Mouse (Mus musculus): ENCODE data around the gene Tnfsf14.

The Tnfsf14 gene

GRCm38 (mm10) chr17:57201841-57202724, 8.1 kb upstream of the Tnfsf14 start:
- no peak for DNase-seq

GRCm38 (mm10) chr17:57198252-57198651, 4.3 kb upstream of the Tnfsf14 start:
- no peak for DNase-seq

DNA sequence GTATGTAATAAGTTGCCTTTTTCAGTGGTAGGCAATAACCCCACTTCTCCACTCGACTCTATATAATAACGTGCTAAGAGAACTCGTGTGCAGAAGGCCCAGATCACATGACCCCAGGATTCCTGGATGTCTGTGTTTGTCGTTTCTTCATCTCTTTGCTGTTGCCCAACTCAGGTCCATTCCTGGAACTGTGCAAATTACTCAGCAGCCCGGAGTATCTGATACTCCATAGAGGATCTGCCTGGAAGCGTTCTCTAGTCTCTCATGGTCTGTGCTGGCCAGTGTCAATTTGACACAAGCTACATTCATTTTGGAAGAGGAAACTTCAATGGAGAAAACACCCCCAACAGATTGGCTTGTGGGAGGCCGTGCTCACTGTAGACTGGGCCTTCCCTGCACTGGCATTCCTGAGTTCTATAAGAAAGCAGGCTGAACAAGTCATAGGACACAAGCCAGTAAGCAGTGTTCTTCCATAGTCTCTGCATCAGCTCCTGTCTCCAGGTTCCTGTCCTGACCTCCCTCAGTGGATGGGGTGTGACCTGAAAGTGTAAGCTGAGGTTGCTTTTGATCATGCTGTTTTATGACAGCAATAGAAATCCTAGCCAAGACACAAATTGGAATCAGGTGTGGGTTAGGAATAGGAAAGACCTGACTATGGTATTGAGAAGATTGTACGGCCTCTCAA, 1.5 kb upstream of the Tnfsf14 start:
- no peak for DNase-seq

DNA sequence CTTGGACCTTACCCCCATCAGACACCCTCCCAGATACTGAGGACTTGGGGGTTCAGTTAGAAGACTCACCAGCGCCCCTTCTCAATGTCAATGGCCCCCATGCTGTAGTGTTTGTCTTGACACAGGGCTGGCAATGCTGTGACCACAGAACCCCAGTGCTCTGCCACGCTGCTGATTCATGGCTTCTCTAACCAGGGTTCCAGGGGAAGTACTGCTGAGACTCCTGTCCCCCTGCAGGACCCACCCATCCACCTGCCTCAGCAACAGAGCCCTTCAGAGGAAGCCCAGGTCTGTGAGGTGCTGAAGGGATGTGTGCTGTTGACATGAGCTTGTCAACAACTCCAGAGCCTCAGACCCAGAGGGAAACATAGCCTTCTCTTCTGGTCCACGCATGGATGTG, 794 bp upstream of the Tnfsf14 start:
- no peak for DNase-seq

- DNase-seq = no peak
Observed at GRCm38 (mm10) chr17:57188510-57189192, 5.3 kb downstream of the Tnfsf14 start.

DNA sequence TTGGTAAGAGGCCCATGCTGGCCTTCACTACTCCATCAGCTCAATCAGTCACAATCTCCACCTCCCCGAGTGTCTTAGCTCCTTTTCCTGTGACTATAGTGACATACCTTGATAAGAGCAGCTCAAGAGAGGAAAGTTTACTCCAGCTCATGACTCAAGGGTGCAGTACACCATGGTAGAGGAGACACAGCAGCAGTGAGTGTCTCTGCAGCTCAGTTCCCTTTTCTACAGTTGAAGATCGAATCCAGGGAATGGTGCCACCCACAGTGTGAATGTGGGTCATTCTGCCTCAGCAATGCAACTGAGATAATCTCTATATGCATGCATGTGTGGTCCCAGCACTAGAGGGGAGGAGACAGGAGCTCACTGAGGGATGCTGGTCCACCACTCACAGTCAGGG, 8.3 kb downstream of the Tnfsf14 start:
- DNase-seq = no peak

DNA sequence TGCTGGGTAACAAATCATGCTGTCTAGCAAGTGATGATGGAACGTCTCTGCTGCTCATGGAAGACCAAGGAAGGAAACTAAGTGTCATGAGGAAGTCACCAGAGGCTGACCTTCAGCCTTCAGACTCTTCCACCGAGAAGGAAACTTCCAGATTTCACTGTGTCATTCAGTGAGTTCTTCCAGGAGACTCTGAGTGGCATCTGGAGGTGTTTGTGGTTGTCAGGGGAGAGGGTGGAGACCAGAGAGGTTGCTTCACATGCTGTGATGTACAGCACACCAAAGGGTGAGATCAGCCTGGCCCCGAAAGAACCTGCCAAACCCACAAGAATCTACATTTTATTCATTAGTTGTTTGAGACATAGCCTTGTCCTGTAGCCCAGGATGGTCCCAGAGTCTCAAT, 11.1 kb downstream of the Tnfsf14 start:
- DNase-seq = no peak

DNA sequence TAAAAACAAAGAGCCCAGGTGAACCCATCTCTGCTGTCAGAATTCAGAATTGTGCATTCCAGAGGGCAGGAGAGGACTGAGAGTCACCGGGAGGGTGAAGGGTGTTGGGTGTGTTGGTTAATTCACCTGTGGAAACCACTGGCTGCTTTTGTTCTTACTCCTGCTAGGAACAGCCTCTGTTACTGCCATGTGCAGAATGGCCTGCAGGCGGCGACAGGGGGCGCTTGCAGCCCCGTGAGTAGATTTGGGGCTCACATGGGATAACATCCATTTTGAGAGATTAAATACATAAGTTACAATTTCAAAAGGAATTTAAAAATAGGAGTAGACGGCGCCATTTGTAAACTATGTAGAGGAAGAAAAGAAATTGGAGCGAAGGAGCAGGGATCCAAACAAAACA, 13.6 kb downstream of the Tnfsf14 start:
- DNase-seq = no peak

DNA sequence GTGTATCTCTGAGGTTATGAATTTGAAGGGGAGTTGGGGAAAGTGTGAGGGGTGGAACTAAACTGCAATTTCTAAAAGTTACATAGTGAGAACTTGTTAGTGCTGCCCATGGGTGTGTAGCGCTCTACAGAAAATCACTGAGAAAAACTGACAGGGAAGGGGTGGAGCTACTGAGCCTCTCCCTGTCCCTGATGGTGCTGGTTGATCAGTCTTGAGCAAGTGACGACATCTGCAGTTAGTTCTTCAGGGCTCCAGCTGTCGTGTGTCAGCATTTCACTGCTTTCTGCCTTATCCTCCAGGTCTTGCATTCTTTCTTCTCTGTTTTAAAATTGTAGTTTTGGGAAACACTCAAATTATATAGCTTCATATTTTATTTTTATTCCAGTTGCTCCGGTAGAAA, 20.6 kb downstream of the Tnfsf14 start:
- no peak for DNase-seq

- no peak for DNase-seq
Observed at GRCm38 (mm10) chr17:57172378-57172777, 21.6 kb downstream of the Tnfsf14 start.

DNA sequence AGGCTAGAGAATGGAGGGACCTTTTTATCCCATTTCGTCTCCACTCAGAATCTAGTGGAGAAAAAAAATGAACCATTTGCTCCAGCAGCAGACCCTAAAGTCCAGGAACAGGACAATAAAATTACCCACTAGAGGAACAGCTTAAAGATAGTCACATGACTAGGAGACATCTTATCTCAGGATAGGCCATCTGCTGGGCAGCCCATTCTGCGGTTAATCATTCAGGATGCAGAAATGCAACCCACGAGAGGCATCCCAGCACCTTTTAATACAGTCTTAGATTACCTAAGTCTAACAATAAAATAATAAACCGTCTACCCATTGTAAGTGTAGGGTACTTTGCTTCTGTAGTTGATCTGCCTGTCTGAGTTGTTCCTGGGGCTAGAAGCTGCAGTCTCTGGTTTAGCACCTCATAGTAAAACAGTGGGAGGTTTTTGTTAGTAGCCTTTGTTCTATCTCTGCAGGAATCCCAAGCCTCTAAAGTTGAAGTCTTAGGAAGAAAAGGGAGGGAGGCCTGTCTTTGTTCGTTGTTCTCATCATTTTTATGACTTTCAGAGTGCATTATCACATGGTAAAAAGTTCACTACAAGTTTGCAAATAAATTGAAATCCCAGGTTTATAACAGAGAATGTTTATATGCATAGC, 23.2 kb downstream of the Tnfsf14 start:
- DNase-seq = no peak

- peak; percentile 77 for DNase-seq
Observed at GRCm38 (mm10) chr17:57166800-57167791, 26.9 kb downstream of the Tnfsf14 start.

- DNase-seq = no peak
Observed at GRCm38 (mm10) chr17:57153787-57154186, 40.2 kb downstream of the Tnfsf14 start.

DNA sequence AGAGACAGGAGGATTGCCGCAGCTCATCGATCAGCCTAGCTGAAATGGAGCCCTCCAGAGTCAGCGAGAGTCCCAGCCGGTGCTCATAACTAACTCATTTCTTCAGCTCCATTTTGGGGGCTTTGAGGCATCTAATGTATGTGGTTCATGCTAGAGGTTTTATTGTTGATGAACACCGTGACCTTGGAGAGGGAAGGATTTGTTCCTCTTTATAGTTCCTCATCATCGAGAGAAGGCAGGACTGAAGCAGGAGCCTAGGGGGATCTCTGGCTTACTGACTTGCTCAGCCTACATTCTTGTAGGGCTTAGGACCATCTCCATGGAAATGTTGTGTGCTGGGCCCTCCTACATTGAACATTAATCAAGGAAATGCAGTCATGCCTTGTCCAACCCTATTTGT, 41.0 kb downstream of the Tnfsf14 start:
- DNase-seq = no peak

DNA sequence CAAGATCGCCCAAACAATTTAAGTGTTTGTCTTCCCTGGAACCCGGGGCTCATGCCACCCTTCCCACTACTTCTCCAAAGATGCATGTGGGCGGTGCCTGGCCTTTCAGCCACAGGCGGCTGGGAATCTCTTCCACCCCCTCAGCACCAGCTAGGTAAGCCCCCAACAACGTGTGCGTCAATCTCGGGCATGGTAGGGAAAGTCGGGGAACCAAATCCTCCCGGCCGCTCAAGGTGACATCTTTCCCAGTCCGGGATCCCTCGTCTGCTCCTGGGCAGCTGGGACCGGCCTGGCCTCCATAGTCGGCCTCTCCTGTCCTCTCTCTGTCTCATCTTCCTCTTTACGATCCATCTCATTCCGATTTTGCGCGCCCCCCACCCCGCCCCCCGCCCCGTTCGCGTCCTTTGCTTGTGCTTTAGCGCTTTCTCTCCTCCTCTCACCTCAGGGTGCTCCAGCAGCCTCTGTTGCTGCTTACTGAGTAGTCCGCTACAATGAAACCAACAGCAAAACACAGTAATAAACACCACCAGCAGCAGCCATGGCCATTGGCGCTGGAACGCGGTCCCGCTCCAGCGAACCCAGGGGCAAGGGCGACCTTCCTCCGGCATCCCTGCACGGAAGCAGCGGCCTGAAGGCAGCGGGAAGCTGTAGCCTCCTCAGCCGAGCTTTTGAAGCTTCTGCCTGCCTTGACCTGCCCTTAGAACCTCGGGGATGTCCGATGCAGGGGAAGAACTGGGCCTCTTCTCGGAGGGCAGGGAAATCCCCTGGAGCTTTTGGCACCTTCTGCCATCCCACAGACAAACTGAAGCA, 44.8 kb downstream of the Tnfsf14 start, which contains the start of gene Cd70:
Cd70 (minus strand) TSS at position 784 of the 810 bp plus-strand sequence.
- DNase-seq = no peak

GRCm38 (mm10) chr17:57148343-57148742, 45.6 kb downstream of the Tnfsf14 start:
- no peak for DNase-seq

DNA sequence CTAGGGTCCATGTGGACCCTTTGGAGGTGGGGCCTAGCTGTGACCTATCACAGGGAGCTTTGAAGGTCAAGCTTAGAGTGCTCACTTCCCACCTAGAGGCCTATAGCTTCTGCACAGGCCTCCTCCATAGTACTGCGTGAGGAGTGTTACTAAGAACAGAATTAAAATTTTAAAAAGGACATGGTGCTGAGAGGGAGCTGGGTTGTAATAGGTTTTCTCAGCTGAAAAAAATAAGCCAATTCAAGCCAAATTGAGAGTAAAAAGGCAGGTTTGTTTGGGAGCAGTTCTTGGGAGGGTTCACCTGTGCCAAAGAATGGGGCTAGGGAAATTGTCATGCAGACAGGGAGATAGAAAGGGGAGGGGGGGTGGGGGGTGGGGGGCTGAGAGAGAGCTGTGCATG, 48.9 kb downstream of the Tnfsf14 start:
- no peak for DNase-seq

GRCm38 (mm10) chr17:57143704-57144103, 50.3 kb downstream of the Tnfsf14 start:
- DNase-seq = no peak

GRCm38 (mm10) chr17:57139708-57140107, 54.3 kb downstream of the Tnfsf14 start:
- no peak for DNase-seq
